Mouse (Mus musculus): ENCODE results near the gene Actr5. TPM values are rescaled to one million over a fixed set of nuclear protein-coding genes. Genes with fewer than 3 reads are reported as not detected.
A peak's percentile ranks its signal among the peaks of the same experiment; 100 is the strongest.

Gene Actr5
- polyA plus RNA-seq, 1 experiment: 5.6 TPM

- TF ChIP-seq POLR2A (IDR thresholded peaks at IDR 0.05; ENCODE audit: low read depth, low read length) (no peak), CTCF (IDR thresholded peaks at IDR 0.05; ENCODE audit: borderline replicate concordance, insufficient read depth, low read length) (no peak)
- no peaks in the 10 kb centered on the region for H3K4me1 ChIP-seq (ENCODE audit: control insufficient read depth, insufficient read depth, low read length)
- no peak overlapping the region for H3K27ac ChIP-seq (ENCODE audit: insufficient read depth, low read length)
- H3K4me3 ChIP-seq (ENCODE audit: insufficient read depth, low read length): no peak overlapping the region
Observed at GRCm38 (mm10) chr2:158631873-158632272, 7.2 kb downstream of the Actr5 start.

DNA sequence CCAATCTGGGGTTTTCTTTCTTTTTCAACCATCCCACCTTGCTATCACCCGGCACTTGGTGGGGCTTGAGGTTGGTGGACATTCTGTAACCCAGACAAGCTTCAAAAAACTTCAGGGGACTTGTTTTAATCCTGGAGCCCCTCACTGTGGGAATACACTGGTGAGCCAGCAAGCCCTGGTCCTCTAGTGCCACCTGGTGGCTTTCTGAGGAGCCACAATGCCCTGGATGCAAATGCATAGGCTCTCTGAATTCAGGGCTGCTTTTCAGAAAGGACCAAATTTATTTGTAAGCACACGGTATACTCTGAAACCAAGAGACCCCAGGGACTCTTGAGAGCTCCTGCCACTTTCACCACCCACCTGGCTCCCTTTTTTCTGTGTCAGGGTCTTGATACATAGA is 17.2 kb downstream of the Actr5 start:
- Histone ChIP-seq H3K4me3 (ENCODE audit: insufficient read depth, low read length) (no peak overlapping the region), H3K27ac (ENCODE audit: insufficient read depth, low read length) (no peak overlapping the region), H3K4me1 (ENCODE audit: control insufficient read depth, insufficient read depth, low read length) (no peaks in the 10 kb centered on the region)
- TF ChIP-seq CTCF (IDR thresholded peaks at IDR 0.05; ENCODE audit: borderline replicate concordance, insufficient read depth, low read length): peak; percentile 84
- no peak for TF ChIP-seq POLR2A (IDR thresholded peaks at IDR 0.05; ENCODE audit: low read depth, low read length)

DNA sequence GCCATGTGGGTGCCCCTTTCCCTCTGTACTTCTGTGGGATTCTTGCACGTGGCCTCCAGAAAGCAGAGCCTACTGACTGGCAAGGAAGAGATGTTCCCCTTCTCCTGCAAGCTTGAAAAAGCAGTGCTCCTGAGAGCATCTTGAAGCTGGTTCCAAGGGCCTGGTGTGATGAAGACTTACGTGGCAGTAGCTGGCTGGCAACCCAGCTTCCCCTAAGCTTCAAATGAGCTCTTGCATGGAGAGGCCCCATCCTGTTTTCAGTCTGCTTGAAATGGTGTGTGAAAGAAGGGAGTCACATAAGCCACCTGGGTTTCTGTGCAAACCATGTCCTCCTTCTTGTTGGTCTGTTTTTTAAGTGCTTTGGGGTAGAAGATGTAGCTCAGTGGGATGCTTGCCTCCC is 17.9 kb downstream of the Actr5 start:
- H3K4me3 ChIP-seq (ENCODE audit: insufficient read depth, low read length): no peak overlapping the region
- no peaks in the 10 kb centered on the region for H3K4me1 ChIP-seq (ENCODE audit: control insufficient read depth, insufficient read depth, low read length)
- TF ChIP-seq CTCF (IDR thresholded peaks at IDR 0.05; ENCODE audit: borderline replicate concordance, insufficient read depth, low read length) (no peak), POLR2A (IDR thresholded peaks at IDR 0.05; ENCODE audit: low read depth, low read length) (no peak)
- H3K27ac ChIP-seq (ENCODE audit: insufficient read depth, low read length): no peak overlapping the region

- TF ChIP-seq CTCF (IDR thresholded peaks at IDR 0.05; ENCODE audit: borderline replicate concordance, insufficient read depth, low read length): no peak
- Histone ChIP-seq H3K27ac (ENCODE audit: insufficient read depth, low read length) (no peak overlapping the region), H3K4me3 (ENCODE audit: insufficient read depth, low read length) (no peak overlapping the region), H3K4me1 (ENCODE audit: control insufficient read depth, insufficient read depth, low read length) (no peaks in the 10 kb centered on the region)
Observed at GRCm38 (mm10) chr2:158643791-158644190, 19.1 kb downstream of the Actr5 start.

GRCm38 (mm10) chr2:158651159-158651908 is 26.6 kb downstream of the Actr5 start:
- Histone ChIP-seq H3K27ac (ENCODE audit: insufficient read depth, low read length) (no peak overlapping the region), H3K4me1 (ENCODE audit: control insufficient read depth, insufficient read depth, low read length) (no peaks in the 10 kb centered on the region)
- no peak for TF ChIP-seq POLR2A (IDR thresholded peaks at IDR 0.05; ENCODE audit: low read depth, low read length)
- no peak for TF ChIP-seq CTCF (IDR thresholded peaks at IDR 0.05; ENCODE audit: borderline replicate concordance, insufficient read depth, low read length)

GRCm38 (mm10) chr2:158652985-158653384 is 28.3 kb downstream of the Actr5 start:
- no peaks in the 10 kb centered on the region for H3K4me1 ChIP-seq (ENCODE audit: control insufficient read depth, insufficient read depth, low read length)
- no peak overlapping the region for H3K4me3 ChIP-seq (ENCODE audit: insufficient read depth, low read length)
- TF ChIP-seq CTCF (IDR thresholded peaks at IDR 0.05; ENCODE audit: borderline replicate concordance, insufficient read depth, low read length) (peak; percentile 83), POLR2A (IDR thresholded peaks at IDR 0.05; ENCODE audit: low read depth, low read length) (no peak)
- H3K27ac ChIP-seq (ENCODE audit: insufficient read depth, low read length): no peak overlapping the region

More at GRCm38 (mm10) chr2:158651159-158651908, 26.6 kb downstream of the Actr5 start:
- H3K4me3 ChIP-seq (ENCODE audit: insufficient read depth, low read length): no peak overlapping the region

- Histone ChIP-seq H3K4me3 (ENCODE audit: insufficient read depth, low read length) (no peak overlapping the region), H3K4me1 (ENCODE audit: control insufficient read depth, insufficient read depth, low read length) (no peaks in the 10 kb centered on the region), H3K27ac (ENCODE audit: insufficient read depth, low read length) (no peak overlapping the region)
- TF ChIP-seq POLR2A (IDR thresholded peaks at IDR 0.05; ENCODE audit: low read depth, low read length): no peak
- no peak for TF ChIP-seq CTCF (IDR thresholded peaks at IDR 0.05; ENCODE audit: borderline replicate concordance, insufficient read depth, low read length)
Observed at GRCm38 (mm10) chr2:158654717-158655116, 30.0 kb downstream of the Actr5 start.

DNA sequence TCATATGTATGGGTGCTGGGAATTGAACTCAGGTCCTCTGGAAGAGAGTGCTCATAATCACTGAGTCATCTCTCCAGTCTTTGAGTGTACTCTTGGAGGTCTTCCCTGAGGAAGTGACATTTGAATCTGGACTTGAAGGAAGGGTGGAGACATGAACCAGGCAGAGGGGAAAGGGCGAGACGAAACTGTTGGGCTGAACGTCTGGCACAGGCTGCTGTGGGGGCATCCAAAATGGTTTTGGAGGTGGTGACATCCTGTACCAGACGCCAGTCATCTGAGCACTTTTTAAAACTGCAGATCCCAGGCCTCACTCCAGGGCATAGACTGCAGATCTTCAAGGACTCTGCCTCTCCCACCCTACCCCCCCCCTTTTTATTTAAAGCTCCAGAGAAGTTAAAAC is 31.1 kb downstream of the Actr5 start:
- no peak overlapping the region for H3K4me3 ChIP-seq (ENCODE audit: insufficient read depth, low read length)
- TF ChIP-seq POLR2A (IDR thresholded peaks at IDR 0.05; ENCODE audit: low read depth, low read length): no peak
- no peak for TF ChIP-seq CTCF (IDR thresholded peaks at IDR 0.05; ENCODE audit: borderline replicate concordance, insufficient read depth, low read length)
- no peak overlapping the region for H3K27ac ChIP-seq (ENCODE audit: insufficient read depth, low read length)
- no peaks in the 10 kb centered on the region for H3K4me1 ChIP-seq (ENCODE audit: control insufficient read depth, insufficient read depth, low read length)

DNA sequence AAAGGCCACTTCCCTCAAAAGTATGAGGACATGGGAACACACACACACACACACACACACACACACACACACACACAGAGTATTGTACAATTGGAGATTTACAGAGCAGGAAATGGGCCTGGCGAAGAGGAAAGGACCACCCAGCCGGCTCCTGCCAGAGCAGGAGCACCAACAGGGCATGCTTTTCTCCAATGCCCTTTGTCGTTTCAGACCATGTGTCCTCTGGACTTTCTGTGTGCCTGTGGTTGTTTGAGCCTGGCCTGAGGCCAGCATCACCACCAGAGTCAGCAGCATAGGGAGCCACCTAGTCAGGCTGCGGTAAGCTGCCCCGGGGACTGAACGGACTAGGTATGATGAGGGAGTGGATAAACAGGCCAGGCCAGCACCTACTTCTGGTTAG is 34.1 kb downstream of the Actr5 start:
- H3K27ac ChIP-seq (ENCODE audit: insufficient read depth, low read length): no peak overlapping the region
- no peak overlapping the region for H3K4me3 ChIP-seq (ENCODE audit: insufficient read depth, low read length)
- H3K4me1 ChIP-seq (ENCODE audit: control insufficient read depth, insufficient read depth, low read length): no peaks in the 10 kb centered on the region
- TF ChIP-seq POLR2A (IDR thresholded peaks at IDR 0.05; ENCODE audit: low read depth, low read length): no peak
- no peak for TF ChIP-seq CTCF (IDR thresholded peaks at IDR 0.05; ENCODE audit: borderline replicate concordance, insufficient read depth, low read length)

DNA sequence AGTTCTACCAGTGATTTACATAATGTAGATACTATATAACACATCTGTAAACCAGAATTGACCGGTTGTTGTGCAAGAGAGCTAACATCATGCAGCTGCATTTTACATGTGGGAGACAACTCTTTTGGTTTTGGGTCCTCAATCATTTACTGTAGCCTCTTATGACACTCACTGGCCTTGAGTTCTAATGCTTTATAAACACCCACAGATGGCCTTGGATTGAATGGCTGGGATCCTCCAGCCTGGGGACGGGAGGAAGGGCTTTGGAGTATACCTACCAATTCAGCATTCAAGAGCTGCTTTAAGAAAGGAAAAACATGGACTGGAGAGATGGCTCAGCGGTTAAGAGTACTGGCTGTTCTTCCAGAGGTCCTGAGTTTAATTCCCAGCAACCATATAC is 34.7 kb downstream of the Actr5 start:
- Histone ChIP-seq H3K4me3 (ENCODE audit: insufficient read depth, low read length) (no peak overlapping the region), H3K27ac (ENCODE audit: insufficient read depth, low read length) (no peak overlapping the region), H3K4me1 (ENCODE audit: control insufficient read depth, insufficient read depth, low read length) (no peaks in the 10 kb centered on the region)
- TF ChIP-seq POLR2A (IDR thresholded peaks at IDR 0.05; ENCODE audit: low read depth, low read length): no peak
- TF ChIP-seq CTCF (IDR thresholded peaks at IDR 0.05; ENCODE audit: borderline replicate concordance, insufficient read depth, low read length): no peak
